Mouse (Mus musculus) monocyte, adult 2 months (primary cell): ENCODE data around the gene Cutc.

ENCODE experiments used
- DNase-seq, 2 experiments: peaks; one replicate each; pipeline ENCODE4 v3.0.0; 2022; ENCODE audit warnings: low spot score in 2 of 2, low read depth in 1 of 2

Gene Cutc

GRCm38 (mm10) chr19:43753226-43753835, 535 bp downstream of the Cutc start:
- peak; percentile 74 to 86 for DNase-seq

GRCm38 (mm10) chr19:43754237-43754636, 1.4 kb downstream of the Cutc start:
- DNase-seq: no peak

GRCm38 (mm10) chr19:43754872-43755271, 2.1 kb downstream of the Cutc start:
- no peak for DNase-seq

GRCm38 (mm10) chr19:43760504-43760903, 7.7 kb downstream of the Cutc start:
- DNase-seq: peak in 1 of 2 experiments; percentile 46

- DNase-seq: no peak
Measured at GRCm38 (mm10) chr19:43761543-43762256, 8.9 kb downstream of the Cutc start.

- DNase-seq: no peak
Measured at GRCm38 (mm10) chr19:43762410-43762809, 9.6 kb downstream of the Cutc start.

GRCm38 (mm10) chr19:43766451-43766850, 13.7 kb downstream of the Cutc start:
- DNase-seq: no peak

GRCm38 (mm10) chr19:43767549-43768322, 14.9 kb downstream of the Cutc start:
- DNase-seq: no peak

- no peak for DNase-seq
Measured at GRCm38 (mm10) chr19:43769366-43769960, 16.7 kb downstream of the Cutc start.

GRCm38 (mm10) chr19:43770584-43770983, 17.8 kb downstream of the Cutc start:
- DNase-seq: no peak

- no peak for DNase-seq
Measured at GRCm38 (mm10) chr19:43771499-43771969, 18.7 kb downstream of the Cutc start.

GRCm38 (mm10) chr19:43772311-43772710, 19.5 kb downstream of the Cutc start:
- no peak for DNase-seq

GRCm38 (mm10) chr19:43775433-43775832, 22.6 kb downstream of the Cutc start:
- DNase-seq: no peak

- no peak for DNase-seq
Measured at GRCm38 (mm10) chr19:43776561-43776960, 23.8 kb downstream of the Cutc start.

- DNase-seq: no peak
Measured at GRCm38 (mm10) chr19:43777308-43777707, 24.5 kb downstream of the Cutc start.

GRCm38 (mm10) chr19:43780391-43780790, 27.6 kb downstream of the Cutc start:
- DNase-seq: no peak

- no peak for DNase-seq
Measured at GRCm38 (mm10) chr19:43781980-43782379, 29.2 kb downstream of the Cutc start, which contains the start of gene Abcc2. Gene Abcc2, plus strand, starts transcription at chr19:43782192.

GRCm38 (mm10) chr19:43784761-43785160, 32.0 kb downstream of the Cutc start:
- no peak for DNase-seq

GRCm38 (mm10) chr19:43786249-43787026, 33.6 kb downstream of the Cutc start:
- DNase-seq: no peak

GRCm38 (mm10) chr19:43789817-43790216, 37.0 kb downstream of the Cutc start:
- DNase-seq: no peak

- no peak for DNase-seq
Measured at GRCm38 (mm10) chr19:43792537-43792936, 39.7 kb downstream of the Cutc start.
